Mouse (Mus musculus) T-helper 17 cell (primary cell): ENCODE data around the gene Mab21l2.

Experiments used
- in situ Hi-C, 2 experiments: fragments of 300-600 bp; cut with MboI, MseI; formaldehyde crosslinking; loops; 1 replicate in 1 of 2; 2 replicates in 1 of 2; pipeline ENCODE4 v1.15.1; 2025; ENCODE audit warnings: high pct_unique_total_duplicates in 2 of 2

Gene Mab21l2

GRCm38 (mm10) chr3:86548091-86549015 lies at the start of gene Mab21l2:
Mab21l2 (minus strand) TSS chr3:86548629.
- in situ Hi-C loops: loop anchor here in 1 of 2 experiments (10.0 kb wide), 1 partner anchor 976 kb away; the partner anchor contains the start of gene Etv3

GRCm38 (mm10) chr3:86575312-86575711 lies 26.9 kb upstream of the Mab21l2 start:
- in situ Hi-C loops: no loop called here

- in situ Hi-C loops: no loop called here
These were observed 24.3 kb upstream of the Mab21l2 start for GRCm38 (mm10) chr3:86572519-86573244.

- in situ Hi-C loops: no loop called here
These were observed 23.1 kb upstream of the Mab21l2 start for GRCm38 (mm10) chr3:86571518-86571917.

GRCm38 (mm10) chr3:86567312-86567711 lies 18.9 kb upstream of the Mab21l2 start:
- in situ Hi-C loops: no loop called here

GRCm38 (mm10) chr3:86561396-86561795 lies 13.0 kb upstream of the Mab21l2 start:
- in situ Hi-C loops: no loop called here

GRCm38 (mm10) chr3:86561023-86561344 lies 12.6 kb upstream of the Mab21l2 start:
- in situ Hi-C loops: no loop called here

GRCm38 (mm10) chr3:86560281-86561022 lies 12.0 kb upstream of the Mab21l2 start:
- in situ Hi-C loops: no loop called here

GRCm38 (mm10) chr3:86559635-86560034 lies 11.2 kb upstream of the Mab21l2 start:
- in situ Hi-C loops: no loop called here

- in situ Hi-C loops: no loop called here
These were observed 10.5 kb upstream of the Mab21l2 start for GRCm38 (mm10) chr3:86558976-86559375.

- in situ Hi-C loops: no loop called here
These were observed 3.7 kb upstream of the Mab21l2 start for GRCm38 (mm10) chr3:86552170-86552569.

GRCm38 (mm10) chr3:86551011-86551728 lies 2.7 kb upstream of the Mab21l2 start:
- in situ Hi-C loops: no loop called here

GRCm38 (mm10) chr3:86550301-86551010 lies 2.0 kb upstream of the Mab21l2 start:
- in situ Hi-C loops: no loop called here

GRCm38 (mm10) chr3:86547251-86547791 lies 1.1 kb downstream of the Mab21l2 start:
- in situ Hi-C loops: loop anchor here in 1 of 2 experiments (10.0 kb wide), 1 partner anchor 977 kb away; the partner anchor contains the start of gene Etv3

- in situ Hi-C loops: loop anchor here in 1 of 2 experiments (10.0 kb wide), 1 partner anchor 978 kb away; the partner anchor contains the start of gene Etv3
These were observed 1.8 kb downstream of the Mab21l2 start for GRCm38 (mm10) chr3:86546471-86547250.

- in situ Hi-C loops: loop anchor here in 1 of 2 experiments (10.0 kb wide), 1 partner anchor 979 kb away; the partner anchor contains the start of gene Etv3
These were observed 2.5 kb downstream of the Mab21l2 start for GRCm38 (mm10) chr3:86545945-86546344.

- in situ Hi-C loops: loop anchor here in 1 of 2 experiments (10.0 kb wide), 1 partner anchor 980 kb away; the partner anchor contains the start of gene Etv3
These were observed 3.6 kb downstream of the Mab21l2 start for GRCm38 (mm10) chr3:86544785-86545184.

GRCm38 (mm10) chr3:86541863-86542397 lies 6.5 kb downstream of the Mab21l2 start:
- in situ Hi-C loops: loop anchor here in 1 of 2 experiments (10.0 kb wide), 1 partner anchor 983 kb away; the partner anchor contains the start of gene Etv3
